Mouse (Mus musculus) lung, postnatal 25 days (tissue): ENCODE measurements around the gene Rptor.

ENCODE experiments used
- DNase-seq: peaks from one replicate; pipeline ENCODE4 v3.0.0; 2022; ENCODE audit warnings: low spot score

The Rptor gene

GRCm38 (mm10) chr11:119738990-119739846 lies 136.5 kb downstream of the Rptor start:
- no peak for DNase-seq

GRCm38 (mm10) chr11:119741401-119741800 lies 138.7 kb downstream of the Rptor start:
- DNase-seq = no peak

- no peak for DNase-seq
Observed at GRCm38 (mm10) chr11:119744436-119744835, 141.7 kb downstream of the Rptor start.

GRCm38 (mm10) chr11:119745333-119745732 lies 142.6 kb downstream of the Rptor start:
- no peak for DNase-seq

- no peak for DNase-seq
Observed at GRCm38 (mm10) chr11:119754459-119754858, 151.8 kb downstream of the Rptor start.

GRCm38 (mm10) chr11:119758214-119758613 lies 155.5 kb downstream of the Rptor start:
- DNase-seq = no peak

GRCm38 (mm10) chr11:119758705-119759327 lies 156.1 kb downstream of the Rptor start:
- no peak for DNase-seq

- DNase-seq = no peak
Observed at GRCm38 (mm10) chr11:119762911-119763310, 160.2 kb downstream of the Rptor start.

- no peak for DNase-seq
Observed at GRCm38 (mm10) chr11:119766023-119766422, 163.3 kb downstream of the Rptor start.

GRCm38 (mm10) chr11:119766782-119767459 lies 164.2 kb downstream of the Rptor start:
- no peak for DNase-seq

- DNase-seq = no peak
Observed at GRCm38 (mm10) chr11:119767525-119767924, 164.8 kb downstream of the Rptor start.

- no peak for DNase-seq
Observed at GRCm38 (mm10) chr11:119768511-119768910, 165.8 kb downstream of the Rptor start.

- no peak for DNase-seq
Observed at GRCm38 (mm10) chr11:119769666-119770065, 167.0 kb downstream of the Rptor start.

- DNase-seq = no peak
Observed at GRCm38 (mm10) chr11:119770985-119771384, 168.3 kb downstream of the Rptor start.

- DNase-seq = no peak
Observed at GRCm38 (mm10) chr11:119772896-119773295, 170.2 kb downstream of the Rptor start.

- no peak for DNase-seq
Observed at GRCm38 (mm10) chr11:119775076-119775760, 172.5 kb downstream of the Rptor start.

GRCm38 (mm10) chr11:119777236-119777635 lies 174.5 kb downstream of the Rptor start:
- DNase-seq = peak; percentile 13

GRCm38 (mm10) chr11:119777872-119778271 lies 175.2 kb downstream of the Rptor start:
- DNase-seq = no peak

GRCm38 (mm10) chr11:119780290-119780689 lies 177.6 kb downstream of the Rptor start:
- no peak for DNase-seq

GRCm38 (mm10) chr11:119781165-119781564 lies 178.5 kb downstream of the Rptor start:
- no peak for DNase-seq

- no peak for DNase-seq
Observed at GRCm38 (mm10) chr11:119781726-119782125, 179.0 kb downstream of the Rptor start.

GRCm38 (mm10) chr11:119783653-119784052 lies 180.9 kb downstream of the Rptor start:
- DNase-seq = no peak
